Comparison of ENCODE assay signal across 10 mouse cellular contexts in the genomic region with DNA sequence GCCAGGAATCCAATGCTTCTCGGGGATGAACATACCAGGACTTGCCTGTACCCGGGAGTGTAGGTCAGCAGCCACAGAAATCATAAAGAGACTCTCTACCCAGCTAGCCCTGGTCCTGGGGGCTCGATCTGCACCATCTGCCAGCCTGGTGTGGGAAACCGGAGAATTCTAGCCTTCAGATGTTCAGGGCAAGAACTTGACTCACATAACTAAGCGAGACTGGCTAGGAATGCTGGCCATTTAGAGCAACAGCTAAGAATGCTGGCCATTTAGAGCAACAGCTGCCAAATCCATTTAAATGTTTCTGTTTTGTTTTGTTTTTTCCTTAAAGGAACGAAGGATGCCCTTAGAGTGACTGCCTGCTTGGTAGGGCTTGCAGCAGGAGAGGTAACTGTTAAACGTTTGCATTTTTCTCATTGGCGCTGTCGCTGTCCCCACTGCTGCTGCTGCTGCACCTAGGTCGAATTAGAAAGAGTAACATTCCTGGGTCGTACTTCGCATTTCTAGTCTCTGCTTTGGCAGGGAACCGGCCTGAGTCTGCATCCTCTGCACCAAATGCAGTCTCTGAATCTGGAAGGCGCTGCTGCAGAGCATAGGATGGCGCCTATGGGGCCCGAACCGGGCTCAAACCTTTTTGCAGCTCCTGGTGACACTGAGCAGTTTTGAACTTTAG. TPM values are rescaled to one million over a fixed set of nuclear protein-coding genes. Genes with fewer than 3 reads are reported as not detected.
DNase-seq lines count a peak whose midpoint lies in the region; ATAC-seq and TF ChIP-seq lines count a peak whose summit lies in the region.
"Had no signal": no experiment of that assay in that cellular context is flagged by ENCODE, and none has a peak within 500 bp of the region (broad histone marks: within the 10 kb centered on the region; RNA-seq: fewer than 3 reads in every experiment).

No protein-coding gene starts in this region.

- no peak for TF ChIP-seq CTCF in cortical plate, adult 2 months (IDR thresholded peaks at IDR 0.05; ENCODE audit: extremely low read depth, insufficient read depth, low read length)

- intact Hi-C loops in heart, postnatal 14 days (cut with DNase I): loop anchor here (5.0 to 10.0 kb wide), 5 partner anchors 123 to 923 kb away; no protein-coding TSS in a partner anchor
- intact Hi-C loops in left cerebral cortex, postnatal 14 days (cut with DNase I): loop anchor here (5.0 to 10.0 kb wide), 3 partner anchors 125 to 1035 kb away; no protein-coding TSS in a partner anchor

- H3K27ac ChIP-seq in heart, embryonic 13.5 days (replicated peaks): no peak overlapping the region
- H3K27ac ChIP-seq in cortical plate, adult 2 months (ENCODE audit: insufficient read depth, low read length): no peak overlapping the region
- H3K27ac ChIP-seq in hindbrain, embryonic 15.5 days (replicated peaks): no peak overlapping the region
- no peak overlapping the region for H3K27ac ChIP-seq in midbrain, embryonic 15.5 days

- no peaks in the 10 kb centered on the region for H3K9me3 ChIP-seq in heart, embryonic 13.5 days
- H3K9me3 ChIP-seq in hindbrain, embryonic 15.5 days: no peaks in the 10 kb centered on the region
- no peaks in the 10 kb centered on the region for H3K9me3 ChIP-seq in midbrain, embryonic 15.5 days

- H3K27me3 ChIP-seq in heart, embryonic 13.5 days (replicated peaks): peaks cover 38% of the 10 kb centered on the region
- H3K27me3 ChIP-seq in hindbrain, embryonic 15.5 days: peaks cover 3% of the 10 kb centered on the region; the same call in 1 of the 2 replicates
- peaks cover 17% of the 10 kb centered on the region for H3K27me3 ChIP-seq in midbrain, embryonic 15.5 days (replicated peaks)

- WGBS in heart, embryonic 13.5 days: 20% methylated on average over 17 of the region's 17 CpGs
- WGBS in hindbrain, embryonic 15.5 days: 18% methylated on average over 17 of the region's 17 CpGs
- WGBS in midbrain, embryonic 15.5 days: 21% methylated on average over 17 of the region's 17 CpGs

- peak overlapping the region; percentile 69 for H3K4me3 ChIP-seq in heart, embryonic 13.5 days
- H3K4me3 ChIP-seq in cortical plate, adult 2 months (ENCODE audit: insufficient read depth, low read length): peak overlapping the region; percentile 50
- H3K4me3 ChIP-seq in hindbrain, embryonic 15.5 days: peak overlapping the region; percentile 73
- H3K4me3 ChIP-seq in midbrain, embryonic 15.5 days: peak overlapping the region; percentile 69

- peaks cover 48% of the 10 kb centered on the region for H3K4me1 ChIP-seq in heart, embryonic 13.5 days
- no peaks in the 10 kb centered on the region; the same call in 1 of the 2 replicates for H3K4me1 ChIP-seq in cortical plate, adult 2 months (ENCODE audit: control insufficient read depth, insufficient read depth, low read length)
- peaks cover 33% of the 10 kb centered on the region for H3K4me1 ChIP-seq in hindbrain, embryonic 15.5 days (replicated peaks)
- peaks cover 27% of the 10 kb centered on the region for H3K4me1 ChIP-seq in midbrain, embryonic 15.5 days

- 0 out of 2 replicates have a peak overlapping the region, but pooled peaks have one; percentile 58 for H3K9ac ChIP-seq in heart, embryonic 13.5 days
- peak overlapping the region; percentile 85 for H3K9ac ChIP-seq in hindbrain, embryonic 15.5 days
- peak overlapping the region; percentile 7; the same call in 1 of the 2 replicates for H3K9ac ChIP-seq in midbrain, embryonic 15.5 days

- ATAC-seq in heart, embryonic 13.5 days (ENCODE audit: extremely low read depth, insufficient number of reproducible peaks, low FRiP score, low TSS enrichment): no peak
- ATAC-seq in hindbrain, embryonic 15.5 days (ENCODE audit: low FRiP score, low read depth): no peak
- no peak for ATAC-seq in midbrain, embryonic 15.5 days (replicated peaks)

- DNase-seq in heart, postnatal 14 days: no peak
- DNase-seq in right cerebral cortex, postnatal 4 days: no peak
- DNase-seq in layer of hippocampus, adult 9-11 months: no peak
- DNase-seq in left cerebral cortex, postnatal 14 days (ENCODE audit: low spot score in 2 of 2): no peak

- TF ChIP-seq POLR2A in cortical plate, adult 2 months (IDR thresholded peaks at IDR 0.05; ENCODE audit: extremely low read depth, insufficient read depth, low read length): no peak

- H3K4me2 ChIP-seq in heart, embryonic 13.5 days: peak overlapping the region; percentile 97
- peak overlapping the region; percentile 89 for H3K4me2 ChIP-seq in hindbrain, embryonic 15.5 days
- H3K4me2 ChIP-seq in midbrain, embryonic 15.5 days: peak overlapping the region; percentile 86

- H3K36me3 ChIP-seq in heart, embryonic 13.5 days: peaks cover 7% of the 10 kb centered on the region; the same call in 1 of the 2 replicates
- no peaks in the 10 kb centered on the region for H3K36me3 ChIP-seq in hindbrain, embryonic 15.5 days
- no peaks in the 10 kb centered on the region for H3K36me3 ChIP-seq in midbrain, embryonic 15.5 days (replicated peaks)

RNA-seq across cellular contexts. Expression of a gene that starts 1.5 kb away (rescaled TPM):
- polyA plus RNA-seq in heart, embryonic 13.5 days (2015; fragmentation: Nextera tagmentation; extraction: Ambion mirVana): 34.0 and 34.5 TPM in 2 replicates
- total RNA-seq in heart, postnatal 14 days (2021): 10 to 100 TPM; 34.1 to 43.8 TPM
- polyA plus RNA-seq in cortical plate, adult 2 months (2012; rRNA removed): 9.7 and 11.1 TPM in 2 replicates
- 18.4 and 19.9 TPM in 2 replicates for polyA plus RNA-seq in hindbrain, embryonic 15.5 days (2015; fragmentation: Nextera tagmentation; extraction: Ambion mirVana)
- polyA plus RNA-seq in midbrain, embryonic 15.5 days (2015; fragmentation: Nextera tagmentation; extraction: Ambion mirVana): 13.9 and 14.8 TPM in 2 replicates
- total RNA-seq in left cerebral cortex, postnatal 14 days (2021): 10 to 100 TPM; 16.0 to 23.2 TPM
- total RNA-seq: CH12.LX had no signal

RNA-seq across cellular contexts. Expression of a gene that starts 14.7 kb away (rescaled TPM):
- polyA plus RNA-seq in heart, embryonic 13.5 days (2015; fragmentation: Nextera tagmentation; extraction: Ambion mirVana): 0.37 and 2.5 TPM in 2 replicates
- not detected for total RNA-seq in heart, postnatal 14 days (2021)
- 0.17 and 0.26 TPM in 2 replicates for polyA plus RNA-seq in cortical plate, adult 2 months (2012; rRNA removed)
- polyA plus RNA-seq in hindbrain, embryonic 15.5 days (2015; fragmentation: Nextera tagmentation; extraction: Ambion mirVana): 0.13 and 0.20 TPM in 2 replicates
- 0.37 TPM in 1 of 2 replicates, not detected in the other for polyA plus RNA-seq in midbrain, embryonic 15.5 days (2015; fragmentation: Nextera tagmentation; extraction: Ambion mirVana)
- total RNA-seq in left cerebral cortex, postnatal 14 days (2021): under 1 TPM in 1 of 2 experiments, not detected in 1; 0.31 TPM
- total RNA-seq: CH12.LX had no signal

RNA-seq across cellular contexts. Expression of a gene that starts 23.9 kb away (rescaled TPM):
- polyA plus RNA-seq in heart, embryonic 13.5 days (2015; fragmentation: Nextera tagmentation; extraction: Ambion mirVana): not detected in 2 replicates
- total RNA-seq in heart, postnatal 14 days (2021): not detected
- polyA plus RNA-seq in cortical plate, adult 2 months (2012; rRNA removed): not detected in 2 replicates
- 0.16 TPM in 1 of 2 replicates, not detected in the other for polyA plus RNA-seq in hindbrain, embryonic 15.5 days (2015; fragmentation: Nextera tagmentation; extraction: Ambion mirVana)
- polyA plus RNA-seq in midbrain, embryonic 15.5 days (2015; fragmentation: Nextera tagmentation; extraction: Ambion mirVana): not detected in 2 replicates
- not detected for total RNA-seq in left cerebral cortex, postnatal 14 days (2021)
- total RNA-seq: CH12.LX; layer of hippocampus, postnatal 10 days had no signal

Comparison
In these comparisons a context has a peak if more than half of its experiments do, and no peak if none do; other contexts are left out.
1. H3K9ac ChIP-seq: peak in every context shown above with its lines; median percentile 85 in hindbrain, embryonic 15.5 days; 58 in heart, embryonic 13.5 days; 7 in midbrain, embryonic 15.5 days.